Mouse (Mus musculus) small intestine, adult 2 months (tissue): ENCODE measurements around the gene Ercc5. TPM values are rescaled to one million over a fixed set of nuclear protein-coding genes. Genes with fewer than 3 reads are reported as not detected.

Source experiments
- H3K27ac ChIP-seq: fragments of 200-500 bp; 2 replicates; pipeline ENCODE4 v1.5.1; 2012; ENCODE audit warnings: low read depth, low read length, control low read depth, inconsistent platforms; ENCODE audit not compliant: insufficient read depth
- H3K27me3 ChIP-seq: fragments of 200-500 bp; 2 replicates; pipeline ENCODE4 v1.6.1; 2012; ENCODE audit warnings: mild to moderate bottlenecking, moderate library complexity, low read length, inconsistent platforms; ENCODE audit not compliant: control insufficient read depth, insufficient read depth
- H3K36me3 ChIP-seq: fragments of 200-500 bp; 2 replicates; pipeline ENCODE4 v1.6.1; 2012; ENCODE audit warnings: mild to moderate bottlenecking, low read length, control low read depth, inconsistent platforms; ENCODE audit not compliant: control insufficient read depth, insufficient read depth
- H3K4me1 ChIP-seq: fragments of 200-500 bp; 2 replicates; pipeline ENCODE4 v1.6.1; 2012; ENCODE audit warnings: low read length, inconsistent platforms, mixed read lengths; ENCODE audit not compliant: control insufficient read depth, insufficient read depth, insufficient read length
- H3K4me3 ChIP-seq: fragments of 200-500 bp; 2 replicates; pipeline ENCODE4 v1.5.1; 2012; ENCODE audit warnings: low read depth, mild to moderate bottlenecking, control low read depth, inconsistent platforms, low read length, moderate library complexity
- CTCF ChIP-seq: fragments of 200-500 bp; IDR thresholded peaks from 2 replicates; pipeline ENCODE4 v1.5.1; 2012; ENCODE audit warnings: low read depth, mild to moderate bottlenecking, control low read depth, inconsistent platforms, low read length, moderate library complexity, mixed read lengths; ENCODE audit not compliant: insufficient replicate concordance, insufficient read length; ENCODE audit errors: extremely low read depth
- POLR2A ChIP-seq: fragments of 200-500 bp; IDR thresholded peaks from 2 replicates; pipeline ENCODE4 v1.6.1; 2012; ENCODE audit warnings: low read depth, mild to moderate bottlenecking, control low read depth, inconsistent platforms, low read length, moderate library complexity
- WGBS: fragments of 180-500 bp; shearing (Covaris S2); methylation state at CpG from one replicate; pipeline ENCODE4 v1.1.7; 2018; 5-methylcytosine and 5-hydroxymethylcytosine counted together
- polyA plus RNA-seq: library from polyadenylated mRNA; depleted of rRNA; stranded (reverse); fragments of >200 nt; gene quantifications from 2 replicates; pipeline ENCODE4 v1.2.3, GENCODE M21; 2012; rRNA removed

The Ercc5 gene
- polyA plus RNA-seq: 0.89 and 1.7 TPM in 2 replicates

DNA sequence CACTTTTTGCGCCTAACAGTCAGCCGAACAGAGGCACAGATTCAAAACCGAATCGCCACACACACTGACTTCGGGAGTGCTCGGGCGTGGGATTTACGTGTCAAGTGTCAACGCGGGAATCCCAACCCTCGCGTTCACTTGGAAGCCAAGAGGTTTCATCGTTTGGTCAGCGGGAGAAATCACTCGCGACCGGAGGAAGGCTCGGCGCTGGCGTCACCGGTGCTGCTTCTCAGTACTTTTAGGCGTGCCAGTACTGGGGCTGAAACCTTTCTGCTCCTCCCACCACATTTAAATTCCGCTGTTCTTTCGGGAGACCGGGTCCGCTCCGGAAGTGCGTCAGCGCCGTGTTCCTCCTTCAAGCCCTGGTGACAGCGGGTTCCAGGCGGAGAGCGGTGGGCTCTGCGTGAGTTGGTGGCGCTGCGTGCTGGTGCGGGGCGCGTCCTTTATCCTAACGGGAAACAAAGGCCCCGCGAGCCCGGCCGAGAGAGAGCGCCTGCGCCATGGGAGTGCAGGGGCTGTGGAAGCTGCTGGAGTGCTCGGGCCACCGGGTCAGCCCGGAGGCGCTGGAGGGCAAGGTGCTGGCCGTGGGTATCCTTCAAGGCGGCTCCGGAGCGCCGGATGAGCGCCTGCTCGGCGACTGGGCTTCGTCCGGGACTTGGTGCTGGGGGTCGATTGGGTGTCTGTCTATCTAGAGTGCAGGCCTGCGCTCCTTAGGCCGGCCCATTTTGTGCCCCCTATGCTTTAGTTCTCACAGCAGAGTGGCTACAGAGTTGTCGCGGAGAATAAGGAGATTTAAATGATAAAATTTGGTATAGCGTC lies at the start of gene Ercc5:
Gene Ercc5, plus strand, starts transcription at position 182 of the 819 bp plus-strand sequence.
- WGBS: under 1% methylated on average over 66 of the region's 66 CpGs
- H3K27me3 ChIP-seq: no peaks in the 10 kb centered on the region
- H3K27ac ChIP-seq: peak within 1 kb of the TSS; percentile 74
- H3K4me3 ChIP-seq: peak within 1 kb of the TSS; percentile 91
- H3K36me3 ChIP-seq: peaks cover 3% of the 10 kb centered on the region
- no peaks in the 10 kb centered on the region for H3K4me1 ChIP-seq
- TF ChIP-seq POLR2A: peak; percentile 83
- no peak for TF ChIP-seq CTCF

DNA sequence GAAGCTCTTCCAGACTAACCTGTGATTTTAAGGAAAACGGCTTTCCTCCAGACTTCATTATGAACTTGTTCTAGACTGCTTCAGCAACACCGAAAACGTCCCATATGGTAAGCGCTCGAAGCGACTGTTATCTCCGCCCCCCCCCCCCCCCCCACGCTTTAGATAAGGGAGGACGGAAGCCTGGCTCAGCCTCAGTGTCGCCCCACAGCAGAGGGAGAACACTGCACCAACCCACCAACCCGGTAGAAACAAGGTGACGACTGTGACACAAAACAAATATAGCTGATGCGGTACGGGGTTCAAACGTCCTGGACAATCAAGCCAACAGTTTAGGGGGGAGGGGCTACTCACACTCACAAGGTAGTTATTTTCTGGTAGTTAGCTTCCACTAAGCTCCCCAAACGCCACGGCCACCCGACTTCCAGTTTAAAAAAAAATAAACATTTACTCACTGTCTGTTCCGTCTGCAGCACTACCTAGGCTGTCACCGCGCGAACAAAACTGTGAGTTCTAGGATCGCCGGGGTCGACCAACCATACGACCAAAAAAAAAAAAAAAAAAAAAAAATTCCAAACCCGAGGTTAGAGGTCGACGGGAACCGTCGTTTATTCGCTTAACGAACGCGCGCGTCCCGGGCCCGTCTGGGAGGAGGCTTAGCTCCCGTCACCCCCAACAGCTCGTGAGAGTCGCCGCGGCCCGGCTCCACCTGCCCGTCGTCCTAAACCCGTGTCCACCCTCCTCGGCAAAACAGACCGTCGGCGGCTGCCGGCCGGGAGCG lies 45.9 kb upstream of the Ercc5 start:
- Histone ChIP-seq H3K36me3 (no peaks in the 10 kb centered on the region), H3K4me3 (peak overlapping the region; percentile 93), H3K4me1 (no peaks in the 10 kb centered on the region), H3K27me3 (no peaks in the 10 kb centered on the region), H3K27ac (peak overlapping the region; percentile 71)
- under 1% methylated on average over 55 of the region's 55 CpGs for WGBS
- no peak for TF ChIP-seq POLR2A
- TF ChIP-seq CTCF: no peak

- Histone ChIP-seq H3K4me3 (peak within 1 kb of the TSS; percentile 93), H3K36me3 (no peaks in the 10 kb centered on the region), H3K27me3 (no peaks in the 10 kb centered on the region), H3K27ac (peak within 1 kb of the TSS; percentile 71), H3K4me1 (no peaks in the 10 kb centered on the region)
- WGBS: under 1% methylated on average over 55 of the region's 55 CpGs
- TF ChIP-seq POLR2A (peak; percentile 69), CTCF (no peak)
Observed at GRCm38 (mm10) chr1:44102259-44102717, 45.3 kb upstream of the Ercc5 start, which contains the start of gene Tex30. Tex30 (minus strand) TSS chr1:44102441.

- H3K27ac ChIP-seq: no peak overlapping the region
- H3K4me1 ChIP-seq: no peaks in the 10 kb centered on the region
- TF ChIP-seq POLR2A (no peak), CTCF (no peak)
- H3K4me3 ChIP-seq: no peak overlapping the region
- no peaks in the 10 kb centered on the region for H3K27me3 ChIP-seq
- H3K36me3 ChIP-seq: 0 out of 2 replicates have a peak, but pooled peaks cover 1% of the 10 kb centered on the region
- 12% methylated on average over 5 of the region's 5 CpGs for WGBS
Observed at GRCm38 (mm10) chr1:44102939-44103338, 44.6 kb upstream of the Ercc5 start.

- H3K27me3 ChIP-seq: no peaks in the 10 kb centered on the region
- H3K4me1 ChIP-seq: no peaks in the 10 kb centered on the region; the same call in 1 of the 2 replicates
- TF ChIP-seq CTCF: no peak
- TF ChIP-seq POLR2A: no peak
- no peak overlapping the region for H3K4me3 ChIP-seq
- H3K27ac ChIP-seq: no peak overlapping the region
- H3K36me3 ChIP-seq: peaks cover 6% of the 10 kb centered on the region
Observed at GRCm38 (mm10) chr1:44117571-44117970, 30.0 kb upstream of the Ercc5 start.

DNA sequence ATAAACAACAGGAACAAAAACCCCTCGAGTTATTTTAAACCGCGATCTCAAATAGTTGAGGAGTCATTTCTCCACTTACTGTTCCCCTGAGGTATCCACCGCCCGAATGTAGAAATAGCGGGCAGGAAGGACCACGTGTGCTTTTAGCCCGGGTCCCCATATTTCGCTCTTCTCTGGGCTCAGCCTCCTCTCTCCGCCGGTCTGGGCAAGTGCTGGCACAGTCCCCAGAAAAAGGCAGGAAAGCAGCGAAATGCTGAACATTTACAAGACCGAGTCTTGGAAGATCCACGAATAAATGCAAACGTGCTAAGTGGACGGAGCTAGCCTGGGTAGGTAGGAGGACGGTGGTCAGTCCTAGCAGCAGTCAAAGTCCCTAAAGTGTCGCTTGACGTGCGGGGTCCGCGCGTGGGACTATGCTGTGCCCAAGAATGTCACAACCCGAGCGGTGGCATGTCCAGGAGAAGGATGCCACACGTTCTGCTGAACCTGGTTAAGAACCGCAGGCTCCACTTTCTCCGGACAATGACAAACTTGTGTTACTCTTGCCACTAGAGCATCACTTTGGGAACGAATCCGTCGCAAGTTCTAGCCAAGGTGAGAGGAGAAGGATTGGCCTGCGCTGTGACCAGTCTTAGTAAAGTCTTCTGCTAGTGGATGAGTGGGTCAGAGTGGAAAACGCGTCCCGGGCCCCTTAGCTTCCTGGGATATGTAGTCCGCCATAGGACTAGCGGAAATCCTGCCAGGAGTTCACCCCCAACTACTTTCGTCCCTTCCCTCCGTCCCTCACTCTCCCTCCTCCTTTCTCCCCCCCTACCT lies 29.1 kb upstream of the Ercc5 start, which contains the start of the genes Kdelc1 and Bivm:
Gene Kdelc1, minus strand, starts transcription at position 570 of the 816 bp plus-strand sequence.
Gene Bivm, plus strand, starts transcription at position 719 of the 816 bp plus-strand sequence.
- Histone ChIP-seq H3K27ac (peak within 1 kb of the TSS; percentile 93), H3K4me3 (peak within 1 kb of the TSS; percentile 80), H3K36me3 (peaks cover 4% of the 10 kb centered on the region; the same call in 1 of the 2 replicates), H3K4me1 (no peaks in the 10 kb centered on the region; the same call in 1 of the 2 replicates), H3K27me3 (no peaks in the 10 kb centered on the region)
- WGBS: under 1% methylated on average over 39 of the region's 39 CpGs
- TF ChIP-seq CTCF: no peak
- TF ChIP-seq POLR2A: peak; percentile 8; the same call in 1 of the 2 replicates
